Mouse (Mus musculus): ENCODE data around the gene Akap11. TPM values are rescaled to one million over a fixed set of nuclear protein-coding genes. Genes with fewer than 3 reads are reported as not detected.

Akap11 gene
- polyA plus RNA-seq, 1 experiment from 2014 or later, result 6.0 TPM

DNA sequence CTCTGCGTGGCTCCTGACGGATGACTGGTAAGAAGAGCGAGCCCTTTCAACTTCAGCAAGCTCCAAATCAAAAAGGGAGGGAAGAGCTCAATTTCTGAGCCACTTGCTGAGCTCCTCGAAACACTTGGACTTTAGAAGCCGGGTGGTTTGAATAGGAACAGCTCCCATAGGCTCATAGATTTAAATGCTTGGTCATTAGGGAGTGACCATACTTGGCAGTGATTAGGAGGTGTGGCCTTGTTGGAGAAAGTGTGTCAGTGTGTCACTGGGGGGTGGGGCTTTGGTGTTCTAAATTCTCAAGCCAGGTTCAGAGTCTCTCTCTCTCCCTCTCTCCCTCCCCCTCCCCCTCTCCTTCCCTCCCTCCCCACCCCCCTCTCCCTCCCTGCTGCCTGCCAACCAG, 81.6 kb downstream of the Akap11 start:
- H3K27ac ChIP-seq (replicated peaks), result no peak overlapping the region
- H3K9me3 ChIP-seq (ENCODE audit: control insufficient read depth, low read length), result no peaks in the 10 kb centered on the region
- no peaks in the 10 kb centered on the region for H3K27me3 ChIP-seq (ENCODE audit: control insufficient read depth, insufficient read depth, low read length)
- H3K4me1 ChIP-seq (replicated peaks; ENCODE audit: control insufficient read depth, insufficient read depth), result no peaks in the 10 kb centered on the region
- WGBS, result 88% methylated on average over 5 of the region's 5 CpGs
- no peak for DNase-seq (ENCODE audit: low spot score)
- no peak overlapping the region for H3K4me2 ChIP-seq (replicated peaks; ENCODE audit: low read depth)
- TF ChIP-seq CTCF (IDR thresholded peaks at IDR 0.05; ENCODE audit: low read depth) (no peak), EP300 (optimal IDR thresholded peaks at IDR 0.05) (no peak)
- no peak overlapping the region for H3K4me3 ChIP-seq (ENCODE audit: low read depth, low read length)
- H3K36me3 ChIP-seq (ENCODE audit: control insufficient read depth, insufficient read depth, low read length), result no peaks in the 10 kb centered on the region
- no peak overlapping the region for H3K9ac ChIP-seq (ENCODE audit: low read length)
- ATAC-seq (ENCODE audit: low FRiP score, low TSS enrichment), result no peak

DNA sequence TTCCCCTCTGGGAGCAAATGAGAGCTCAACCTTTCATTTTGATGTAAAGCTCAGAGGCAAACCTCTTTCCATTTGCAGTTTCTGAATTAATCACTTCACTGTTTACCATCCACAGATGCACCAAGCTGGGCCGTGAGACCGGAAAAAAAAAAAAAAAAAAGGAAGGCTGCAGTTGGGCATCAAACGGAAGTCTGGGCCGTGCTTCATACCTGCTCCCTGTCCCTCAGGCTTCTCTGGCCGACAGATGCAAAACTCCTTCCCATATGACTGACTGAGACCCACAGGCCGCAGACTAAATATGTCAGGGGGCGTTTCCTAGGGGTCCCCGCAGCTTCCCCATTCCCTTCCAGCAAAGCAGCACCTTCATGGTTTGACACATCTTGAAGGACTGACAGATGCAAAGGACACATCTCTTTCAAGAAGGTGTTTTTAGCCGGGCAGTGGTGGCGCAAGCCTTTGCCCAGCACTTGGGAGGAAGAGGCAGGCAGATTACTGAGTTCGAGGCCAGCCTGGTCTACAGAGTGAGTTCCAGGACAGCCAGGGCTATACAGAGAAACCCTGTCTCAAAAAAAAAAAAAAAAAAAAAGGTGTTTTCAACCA, 87.7 kb downstream of the Akap11 start:
- WGBS, result 70% methylated on average over 11 of the region's 11 CpGs
- H3K9ac ChIP-seq (ENCODE audit: low read length), result no peak overlapping the region
- H3K36me3 ChIP-seq (ENCODE audit: control insufficient read depth, insufficient read depth, low read length), result no peaks in the 10 kb centered on the region
- DNase-seq (ENCODE audit: low spot score), result no peak
- TF ChIP-seq EP300 (optimal IDR thresholded peaks at IDR 0.05), result no peak
- no peak for TF ChIP-seq CTCF (IDR thresholded peaks at IDR 0.05; ENCODE audit: low read depth)
- H3K27me3 ChIP-seq (ENCODE audit: control insufficient read depth, insufficient read depth, low read length), result no peaks in the 10 kb centered on the region
- H3K4me3 ChIP-seq (ENCODE audit: low read depth, low read length), result no peak overlapping the region
- no peak overlapping the region for H3K4me2 ChIP-seq (replicated peaks; ENCODE audit: low read depth)
- no peak overlapping the region for H3K27ac ChIP-seq (replicated peaks)
- H3K9me3 ChIP-seq (ENCODE audit: control insufficient read depth, low read length), result no peaks in the 10 kb centered on the region
- no peaks in the 10 kb centered on the region for H3K4me1 ChIP-seq (replicated peaks; ENCODE audit: control insufficient read depth, insufficient read depth)
- no peak for ATAC-seq (ENCODE audit: low FRiP score, low TSS enrichment)

DNA sequence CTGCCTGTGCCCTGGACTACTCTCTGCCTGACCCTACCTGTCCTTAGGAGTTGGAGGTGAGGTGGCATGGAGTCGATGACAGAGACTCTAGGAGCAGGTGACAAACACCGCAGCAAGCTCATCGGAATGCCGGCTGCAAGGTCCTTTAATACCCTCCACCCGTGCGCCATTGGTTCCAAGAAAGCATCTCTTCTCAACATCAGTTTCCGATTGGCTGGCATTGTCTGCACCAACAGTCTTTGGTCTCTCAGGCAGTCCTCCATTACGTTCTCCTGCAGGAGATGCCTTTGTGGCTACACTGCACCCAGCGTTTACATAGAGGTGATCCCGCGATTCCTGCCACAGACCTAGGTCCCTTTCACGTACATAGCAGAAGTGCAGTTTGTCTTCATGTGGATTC, 88.6 kb downstream of the Akap11 start:
- Histone ChIP-seq H3K4me3 (ENCODE audit: low read depth, low read length) (no peak overlapping the region), H3K4me2 (replicated peaks; ENCODE audit: low read depth) (no peak overlapping the region), H3K27ac (replicated peaks) (no peak overlapping the region), H3K36me3 (ENCODE audit: control insufficient read depth, insufficient read depth, low read length) (no peaks in the 10 kb centered on the region), H3K9ac (ENCODE audit: low read length) (no peak overlapping the region), H3K4me1 (replicated peaks; ENCODE audit: control insufficient read depth, insufficient read depth) (no peaks in the 10 kb centered on the region), H3K27me3 (ENCODE audit: control insufficient read depth, insufficient read depth, low read length) (no peaks in the 10 kb centered on the region), H3K9me3 (ENCODE audit: control insufficient read depth, low read length) (no peaks in the 10 kb centered on the region)
- 84% methylated on average over 12 of the region's 12 CpGs for WGBS
- TF ChIP-seq CTCF (IDR thresholded peaks at IDR 0.05; ENCODE audit: low read depth) (no peak), EP300 (optimal IDR thresholded peaks at IDR 0.05) (no peak)
- no peak for DNase-seq (ENCODE audit: low spot score)
- no peak for ATAC-seq (ENCODE audit: low FRiP score, low TSS enrichment)

DNA sequence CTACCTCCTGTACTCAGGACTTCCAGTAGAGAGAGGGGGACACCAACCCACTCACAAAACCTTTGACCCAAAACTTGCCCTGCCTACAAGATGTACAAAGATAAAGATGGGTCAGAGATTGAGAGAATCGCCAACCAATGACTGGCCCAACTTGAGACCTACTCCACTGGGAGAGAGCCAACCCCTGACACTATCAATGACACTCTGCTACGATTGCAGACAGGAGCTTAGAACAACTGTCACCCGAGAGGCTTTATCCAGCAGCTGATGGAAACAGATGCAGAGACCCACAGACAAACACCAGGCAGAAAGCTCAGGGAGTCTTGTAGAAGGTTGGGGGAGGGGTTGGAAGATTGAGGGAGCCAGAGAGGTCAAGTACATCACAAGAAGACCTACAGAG, 89.1 kb downstream of the Akap11 start:
- no peaks in the 10 kb centered on the region for H3K4me1 ChIP-seq (replicated peaks; ENCODE audit: control insufficient read depth, insufficient read depth)
- WGBS, result 78% methylated on average over 3 of the region's 3 CpGs
- no peaks in the 10 kb centered on the region for H3K9me3 ChIP-seq (ENCODE audit: control insufficient read depth, low read length)
- H3K36me3 ChIP-seq (ENCODE audit: control insufficient read depth, insufficient read depth, low read length), result no peaks in the 10 kb centered on the region
- ATAC-seq (ENCODE audit: low FRiP score, low TSS enrichment) (no peak), DNase-seq (ENCODE audit: low spot score) (no peak)
- no peak overlapping the region for H3K4me3 ChIP-seq (ENCODE audit: low read depth, low read length)
- H3K4me2 ChIP-seq (replicated peaks; ENCODE audit: low read depth), result no peak overlapping the region
- H3K27ac ChIP-seq (replicated peaks), result no peak overlapping the region
- no peaks in the 10 kb centered on the region for H3K27me3 ChIP-seq (ENCODE audit: control insufficient read depth, insufficient read depth, low read length)
- TF ChIP-seq CTCF (IDR thresholded peaks at IDR 0.05; ENCODE audit: low read depth), result no peak
- H3K9ac ChIP-seq (ENCODE audit: low read length), result no peak overlapping the region

Other genes starting within 250 kb of the Akap11 start
- gene Tnfsf11, start 228.8 kb downstream of the Akap11 start, polyA plus RNA-seq (2015; fragmentation: Nextera tagmentation; extraction: Ambion mirVana), result 0.10 TPM in 1 of 2 replicates, not detected in the other
- gene Dgkh, start 196.0 kb upstream of the Akap11 start, polyA plus RNA-seq (2015; fragmentation: Nextera tagmentation; extraction: Ambion mirVana), result 0.76 and 0.86 TPM in 2 replicates

All from stomach, postnatal 0 days (tissue).